Mouse (Mus musculus) kidney, adult 2 months (tissue): ENCODE results near the gene Mdga1.

ENCODE experiments used
- CTCF ChIP-seq: fragments of 200-500 bp; conservative IDR thresholded peaks from 2 replicates; pipeline ENCODE4 v1.5.1; 2011; ENCODE audit warnings: low read depth, mild to moderate bottlenecking, control low read depth, low read length, moderate library complexity, mixed read lengths; ENCODE audit not compliant: insufficient read depth, insufficient read length
- POLR2A ChIP-seq: fragments of 200-500 bp; IDR thresholded peaks from one replicate; pipeline ENCODE4 v1.6.1; 2011; ENCODE audit warnings: low read depth, low read length, control low read depth

DNA sequence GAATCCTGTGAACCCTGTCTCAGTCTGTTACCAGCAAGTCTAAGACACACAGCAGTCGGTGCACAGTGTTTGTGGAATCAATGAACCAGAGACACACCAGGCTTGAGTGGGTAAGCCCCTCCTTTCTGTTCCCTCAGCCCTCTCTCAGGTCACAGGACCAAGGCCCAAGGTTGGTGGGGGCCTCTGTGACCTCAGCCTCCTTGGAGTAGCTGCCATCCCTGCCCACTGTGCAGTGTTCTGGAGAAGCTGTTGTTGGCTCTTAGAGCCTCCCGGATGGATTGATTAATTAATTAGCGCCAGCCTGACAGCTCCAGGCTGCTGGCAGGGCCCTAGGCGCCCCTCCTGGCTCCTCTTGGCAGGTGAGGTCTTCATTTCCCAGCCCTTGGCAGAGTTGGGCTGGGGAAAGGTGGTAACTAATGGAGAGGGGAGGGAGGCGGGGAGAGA, 22.6 kb downstream of the Mdga1 start:
- TF ChIP-seq CTCF (no peak), POLR2A (no peak)
